Mouse (Mus musculus) spleen, postnatal 36 days (tissue): ENCODE data around the gene Ankrd26.

ENCODE experiments used
- DNase-seq, 2 experiments: peaks; one replicate each; pipeline ENCODE4 v3.0.0; 2022; ENCODE audit warnings: low spot score in 2 of 2, mixed read lengths in 1 of 2

The Ankrd26 gene

GRCm38 (mm10) chr6:118478957-118479708 is 82.9 kb downstream of the Ankrd26 start, which contains the start of gene Zfp9:
Gene Zfp9, minus strand, starts transcription at chr6:118479320.
- peak; percentile 25 to 38 for DNase-seq

- no peak for DNase-seq
Measured at GRCm38 (mm10) chr6:118477875-118478785, 83.9 kb downstream of the Ankrd26 start.

DNA sequence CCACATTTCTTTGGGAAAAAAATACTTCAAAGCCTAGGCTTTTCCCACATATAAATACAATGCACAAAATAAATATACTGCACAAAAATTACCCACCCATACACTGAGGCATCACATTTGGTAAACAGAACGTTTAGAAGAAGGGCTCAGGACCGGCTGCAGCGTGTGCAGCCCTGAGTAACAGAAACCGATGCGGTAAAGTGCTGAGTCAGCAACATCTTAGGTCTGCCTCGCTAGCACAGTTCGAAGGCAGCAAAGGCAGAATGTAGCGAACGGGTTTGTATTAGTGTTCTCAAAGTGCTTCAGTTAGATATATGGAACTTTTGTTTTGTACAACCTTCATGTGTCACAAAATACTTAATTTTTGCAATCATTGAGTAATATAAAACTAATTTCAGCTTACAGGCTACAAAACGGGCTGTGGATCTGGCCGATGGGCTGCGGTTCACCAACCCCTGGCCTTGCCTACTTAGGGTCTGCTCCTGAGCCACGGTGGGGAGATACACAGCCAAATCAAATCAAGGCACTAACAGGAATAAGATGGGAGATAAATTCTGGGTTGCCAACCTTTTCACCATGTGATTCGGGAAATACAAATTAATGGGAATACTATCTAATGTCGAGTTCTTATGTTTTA is 99.8 kb downstream of the Ankrd26 start:
- no peak for DNase-seq

- DNase-seq: no peak
Measured at GRCm38 (mm10) chr6:118457726-118458125, 104.3 kb downstream of the Ankrd26 start.

GRCm38 (mm10) chr6:118455042-118455631 is 106.9 kb downstream of the Ankrd26 start, which contains the start of gene Zfp248:
Gene Zfp248, minus strand, starts transcription at chr6:118455528.
- DNase-seq: peak; percentile 59 to 64

DNA sequence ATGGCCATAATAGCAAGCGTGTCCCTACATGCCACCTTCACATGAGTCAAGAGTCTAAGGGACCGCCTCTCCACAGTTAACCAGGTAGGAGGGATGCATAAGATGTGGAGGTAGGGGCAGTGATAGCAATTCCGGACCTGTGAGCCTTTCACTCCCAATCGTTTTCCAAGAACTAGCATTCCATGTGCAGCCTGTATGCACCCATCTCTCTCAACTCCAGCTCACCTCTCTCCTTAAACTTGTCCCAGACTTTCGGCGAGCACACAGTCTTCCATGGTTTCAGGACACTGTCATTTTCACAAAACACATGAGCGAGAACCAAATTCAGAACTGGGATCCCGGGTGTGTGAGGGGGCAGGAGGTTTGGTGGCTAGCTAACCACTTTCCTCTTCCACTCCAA is 107.6 kb downstream of the Ankrd26 start:
- DNase-seq: no peak
